Mouse (Mus musculus): Measurements from ENCODE around the gene Klrk1.
"Not testable (repeated sequence)": the region's sequence is repeated elsewhere in the genome, so short reads cannot be mapped to it uniquely, and the experiment has no call there.

GRCm38 (mm10) chr6:129661301-129661700, 37.6 kb upstream of the Klrk1 start:
- TF ChIP-seq CTCF, EP300 (IDR thresholded peaks at IDR 0.05; ENCODE audit: low read depth): not testable (repeated sequence)

All from liver, embryonic 14.5 days (tissue).